Mouse (Mus musculus) frontal cortex, adult 2 months (tissue): ENCODE results near the gene Plekhh3. TPM values are rescaled to one million over a fixed set of nuclear protein-coding genes. Genes with fewer than 3 reads are reported as not detected.
"Not testable (repeated sequence)": the region's sequence is repeated elsewhere in the genome, so short reads cannot be mapped to it uniquely, and the experiment has no call there.

Experiments
- DNase-seq, 2 experiments: peaks; one replicate each; pipeline ENCODE4 v3.0.0; 2022; ENCODE audit warnings: low spot score in 1 of 2; ENCODE audit errors: extremely low spot score in 1 of 2
- polyA plus RNA-seq: library from polyadenylated mRNA; depleted of rRNA; stranded (reverse); fragments of >200 nt; gene quantifications from 2 replicates; pipeline ENCODE4 v1.2.3, GENCODE M21; 2012; rRNA removed

Plekhh3 gene
- polyA plus RNA-seq, 1 experiment: 15.8 TPM

GRCm38 (mm10) chr11:101127075-101127474 lies 44.1 kb downstream of the Plekhh3 start:
- no peak for DNase-seq

GRCm38 (mm10) chr11:101125008-101125407 lies 46.1 kb downstream of the Plekhh3 start:
- DNase-seq: not testable (repeated sequence)

- DNase-seq: not testable (repeated sequence)
Measured at GRCm38 (mm10) chr11:101124494-101124893, 46.7 kb downstream of the Plekhh3 start.

DNA sequence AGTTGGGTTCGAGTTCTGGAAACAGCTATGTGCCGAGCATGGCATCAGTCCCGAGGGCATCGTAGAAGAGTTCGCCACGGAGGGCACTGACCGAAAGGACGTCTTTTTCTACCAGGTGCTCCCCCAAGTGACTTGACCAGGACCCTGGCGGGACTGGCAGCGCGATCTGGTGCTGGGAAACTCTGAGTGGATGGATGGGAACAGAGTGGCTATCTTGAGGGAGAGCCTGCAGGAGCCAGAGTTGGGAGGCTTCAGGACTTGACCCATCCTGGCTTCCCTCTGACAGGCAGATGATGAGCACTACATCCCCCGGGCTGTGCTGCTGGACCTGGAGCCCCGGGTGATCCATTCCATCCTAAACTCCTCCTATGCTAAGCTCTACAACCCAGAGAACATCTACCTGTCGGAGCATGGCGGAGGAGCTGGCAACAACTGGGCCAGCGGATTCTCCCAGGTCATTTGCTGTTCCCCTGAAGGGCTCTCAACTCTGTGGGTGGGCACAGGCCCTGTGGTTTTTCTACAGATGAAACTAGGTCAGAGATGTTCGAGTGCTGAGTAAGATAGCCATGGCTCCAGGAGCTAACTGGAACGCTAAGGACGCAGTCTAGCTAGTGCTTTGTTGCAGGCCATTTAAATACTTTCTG lies 50.5 kb downstream of the Plekhh3 start:
- DNase-seq: no peak

DNA sequence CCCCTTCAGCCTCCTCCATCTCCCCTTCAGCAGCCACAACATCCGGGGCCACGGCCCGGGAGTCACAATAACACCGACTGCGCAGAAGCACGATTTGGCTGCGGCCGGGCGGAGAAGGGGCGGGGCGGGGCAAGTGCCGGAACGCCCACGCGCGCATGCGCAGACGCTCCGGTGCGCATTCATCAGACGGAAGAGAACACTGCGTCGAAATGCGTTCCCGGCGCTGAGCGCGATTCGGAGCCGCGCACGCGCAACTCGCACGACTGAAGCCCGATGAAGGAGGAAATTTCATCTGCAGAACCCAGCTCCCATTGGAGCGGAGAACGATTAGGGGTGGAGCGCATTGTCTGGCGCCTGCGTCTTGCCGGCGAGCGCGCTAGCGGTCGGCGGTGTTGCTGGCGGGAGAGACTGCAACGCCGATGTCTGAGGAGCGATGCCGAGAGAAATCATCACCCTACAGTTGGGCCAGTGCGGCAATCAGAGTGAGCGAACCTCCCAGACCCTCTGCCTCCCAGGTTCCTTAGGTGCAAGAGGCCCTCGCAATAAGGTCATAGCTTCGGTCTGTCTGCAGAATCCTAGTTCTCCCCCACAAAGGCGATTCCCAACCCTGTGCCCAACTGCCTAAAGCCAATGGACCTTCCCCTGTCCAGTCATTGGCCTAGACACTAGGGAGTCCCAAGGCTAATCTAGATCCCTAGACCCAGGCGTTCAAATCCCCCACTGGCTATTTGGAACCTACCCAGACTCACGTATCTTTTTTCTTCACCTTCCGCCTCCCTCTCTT lies 51.2 kb downstream of the Plekhh3 start, which contains the start of the genes Retreg3 and Tubg1:
TSS of gene Retreg3 (minus strand) at position 133 of the 784 bp plus-strand sequence.
TSS of gene Tubg1 (plus strand) at position 178 of the 784 bp plus-strand sequence.
- DNase-seq: peak; percentile 95 to 99

DNA sequence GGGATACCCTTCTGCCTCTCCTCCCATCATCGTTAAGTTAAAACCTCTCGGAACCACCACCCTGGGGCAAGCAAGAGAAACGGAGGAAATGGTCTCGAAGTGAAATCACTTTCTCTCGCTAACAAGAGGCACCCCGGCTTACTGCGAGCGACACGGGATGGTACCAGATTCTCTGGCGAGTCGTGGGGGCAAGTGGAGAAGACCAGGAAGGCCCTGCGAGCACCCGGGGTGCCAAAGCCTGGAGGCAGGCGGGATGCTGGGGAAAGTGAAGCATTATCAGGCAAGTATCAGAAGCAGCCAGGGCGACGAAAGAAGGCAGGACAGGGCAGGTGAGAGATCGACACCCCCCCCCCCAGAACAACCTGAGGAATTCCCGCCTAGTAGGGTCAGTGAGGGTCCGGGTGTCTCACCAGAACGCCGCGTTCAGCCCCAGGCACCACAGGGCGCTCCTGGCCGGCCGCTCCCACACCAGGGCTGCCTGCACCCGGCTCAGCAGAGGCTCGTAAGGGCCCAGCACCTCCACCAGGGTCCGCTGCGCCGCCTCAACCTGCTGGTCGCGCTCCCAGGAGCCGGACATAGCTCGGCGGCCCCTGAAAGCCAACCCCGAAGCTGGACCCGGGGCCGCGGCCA lies 51.9 kb downstream of the Plekhh3 start:
- DNase-seq: no peak

GRCm38 (mm10) chr11:101118105-101118504 lies 53.0 kb downstream of the Plekhh3 start:
- no peak for DNase-seq

DNA sequence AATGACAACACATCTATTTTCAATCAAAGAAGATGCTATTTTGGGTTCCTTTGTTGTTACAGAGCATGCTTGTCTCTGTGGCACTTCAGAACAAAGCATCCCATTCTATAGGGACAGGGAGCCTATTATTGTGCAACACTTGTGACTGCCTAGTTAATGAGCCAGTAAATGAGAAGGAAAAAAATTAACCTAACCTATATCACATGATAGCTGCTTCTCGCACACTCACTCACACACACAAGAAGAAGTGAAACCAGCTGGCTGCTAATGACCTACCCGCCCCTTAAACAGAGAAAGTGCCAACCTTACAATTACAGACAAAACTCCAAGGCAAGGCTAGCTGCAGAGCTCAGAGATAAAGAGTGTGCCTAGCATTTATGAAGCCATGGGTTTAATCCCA lies 55.6 kb downstream of the Plekhh3 start:
- no peak for DNase-seq

Other genes with a start within 250 kb of the Plekhh3 start
- gene Stat3, start 231.8 kb downstream of the Plekhh3 start, polyA plus RNA-seq: 49.1 TPM in 2 replicates
- gene Cavin1, start 200.5 kb downstream of the Plekhh3 start, polyA plus RNA-seq: 20.9 and 21.0 TPM in 2 replicates
- gene Atp6v0a1, start 161.9 kb downstream of the Plekhh3 start, polyA plus RNA-seq: 312 and 317 TPM in 2 replicates
- gene Naglu, start 101.3 kb downstream of the Plekhh3 start, polyA plus RNA-seq: 11.8 and 13.0 TPM in 2 replicates
- gene Hsd17b1, start 92.9 kb downstream of the Plekhh3 start, polyA plus RNA-seq: 0.46 and 0.55 TPM in 2 replicates
- gene Coasy, start 88.8 kb downstream of the Plekhh3 start, polyA plus RNA-seq: 30.8 and 34.1 TPM in 2 replicates
- 52.0 and 56.0 TPM in 2 replicates for gene Mlx, start 84.1 kb downstream of the Plekhh3 start, polyA plus RNA-seq
- gene Psmc3ip, start 75.9 kb downstream of the Plekhh3 start, polyA plus RNA-seq: 5.6 and 7.8 TPM in 2 replicates
- gene Retreg3, start 51.5 kb downstream of the Plekhh3 start, polyA plus RNA-seq: 66.2 and 66.5 TPM in 2 replicates
- 21.5 and 24.7 TPM in 2 replicates for gene Tubg1, start 51.4 kb downstream of the Plekhh3 start, polyA plus RNA-seq
- 56.4 and 58.0 TPM in 2 replicates for gene Tubg2, start 15.4 kb downstream of the Plekhh3 start, polyA plus RNA-seq
- 65.8 TPM in 2 replicates for gene Cntnap1, start 828 bp downstream of the Plekhh3 start, polyA plus RNA-seq
- 0.36 and 0.42 TPM in 2 replicates for gene Ccr10, start 4.1 kb upstream of the Plekhh3 start, polyA plus RNA-seq
- 44.8 and 50.3 TPM in 2 replicates for gene Ezh1, start 55.1 kb upstream of the Plekhh3 start, polyA plus RNA-seq
- gene Ramp2, start 74.7 kb upstream of the Plekhh3 start, polyA plus RNA-seq: 65.6 and 82.1 TPM in 2 replicates
- 63.8 TPM in 2 replicates for gene Vps25, start 82.4 kb upstream of the Plekhh3 start, polyA plus RNA-seq
- 10.8 and 12.5 TPM in 2 replicates for gene Wnk4, start 89.2 kb upstream of the Plekhh3 start, polyA plus RNA-seq
- 0.71 and 0.84 TPM in 2 replicates for gene Cntd1, start 107.7 kb upstream of the Plekhh3 start, polyA plus RNA-seq
- gene Coa3, start 107.8 kb upstream of the Plekhh3 start, polyA plus RNA-seq: 147 and 151 TPM in 2 replicates
- 177 and 195 TPM in 2 replicates for gene Becn1, start 130.9 kb upstream of the Plekhh3 start, polyA plus RNA-seq
- 101 and 108 TPM in 2 replicates for gene Psme3, start 144.9 kb upstream of the Plekhh3 start, polyA plus RNA-seq
- gene Aoc2, start 153.7 kb upstream of the Plekhh3 start, polyA plus RNA-seq: 4.5 and 5.1 TPM in 2 replicates
- 0.71 and 0.88 TPM in 2 replicates for gene Aoc3, start 159.3 kb upstream of the Plekhh3 start, polyA plus RNA-seq
- not detected in 2 replicates for gene G6pc, start 196.2 kb upstream of the Plekhh3 start, polyA plus RNA-seq
- 49.2 and 53.5 TPM in 2 replicates for gene Aarsd1, start 246.3 kb upstream of the Plekhh3 start, polyA plus RNA-seq